22 mouse cellular contexts compared by ENCODE assay signal in genomic region chr7:129606291-129606690, GRCm38 (mm10). TPM values are rescaled to one million over a fixed set of nuclear protein-coding genes. Genes with fewer than 3 reads are reported as not detected.
DNase-seq lines count a peak whose midpoint lies in the region; ATAC-seq lines count a peak whose summit lies in the region.
"Had no signal": no experiment of that assay in that cellular context is flagged by ENCODE, and none has a peak within 500 bp of the region (broad histone marks: within the 10 kb centered on the region; RNA-seq: fewer than 3 reads in every experiment).

No protein-coding gene starts in this region.

- H3K27ac ChIP-seq in midbrain, embryonic 11.5 days (ENCODE audit: low read depth, low read length): no peak overlapping the region
- H3K27ac ChIP-seq in midbrain, embryonic 15.5 days: no peak overlapping the region
- H3K27ac ChIP-seq in limb, embryonic 10.5 days: no peak overlapping the region

- intact Hi-C loops in left cerebral cortex, postnatal 25 days (cut with DNase I): no loop called here

- peaks cover 16% of the 10 kb centered on the region for H3K36me3 ChIP-seq in midbrain, embryonic 11.5 days (ENCODE audit: control insufficient read depth, insufficient read depth, low read length)
- H3K36me3 ChIP-seq in midbrain, embryonic 15.5 days (replicated peaks): peaks cover 64% of the 10 kb centered on the region
- peaks cover 95% of the 10 kb centered on the region for H3K36me3 ChIP-seq in limb, embryonic 10.5 days

- H3K9me3 ChIP-seq in midbrain, embryonic 11.5 days (ENCODE audit: control insufficient read depth, low read length): no peaks in the 10 kb centered on the region
- no peaks in the 10 kb centered on the region for H3K9me3 ChIP-seq in midbrain, embryonic 15.5 days
- H3K9me3 ChIP-seq in limb, embryonic 10.5 days (replicated peaks): no peaks in the 10 kb centered on the region
- H3K9me3 ChIP-seq: G1E had no signal

- H3K4me2 ChIP-seq in midbrain, embryonic 11.5 days: no peak overlapping the region
- no peak overlapping the region for H3K4me2 ChIP-seq in midbrain, embryonic 15.5 days

- no peaks in the 10 kb centered on the region for H3K27me3 ChIP-seq in midbrain, embryonic 11.5 days (ENCODE audit: control insufficient read depth, insufficient read depth, low read length)
- no peaks in the 10 kb centered on the region for H3K27me3 ChIP-seq in midbrain, embryonic 15.5 days (replicated peaks)
- no peaks in the 10 kb centered on the region for H3K27me3 ChIP-seq in limb, embryonic 10.5 days (ENCODE audit: low read depth, poor library complexity, severe bottlenecking)
- H3K27me3 ChIP-seq: CH12.LX, Patski had no signal

- 92% methylated on average over 8 of the region's 8 CpGs for WGBS in midbrain, embryonic 11.5 days
- WGBS in midbrain, embryonic 15.5 days: 94% methylated on average over 8 of the region's 8 CpGs
- 95% methylated on average over 8 of the region's 8 CpGs for WGBS in limb, embryonic 10.5 days

- H3K9ac ChIP-seq in midbrain, embryonic 11.5 days (ENCODE audit: low read length): no peak overlapping the region
- H3K9ac ChIP-seq in midbrain, embryonic 15.5 days: no peak overlapping the region

- H3K4me3 ChIP-seq in midbrain, embryonic 11.5 days (ENCODE audit: low read depth, low read length): no peak overlapping the region
- no peak overlapping the region for H3K4me3 ChIP-seq in midbrain, embryonic 15.5 days
- no peak overlapping the region for H3K4me3 ChIP-seq in limb, embryonic 10.5 days

- peak; percentile 51 for DNase-seq in midbrain, embryonic 11.5 days (ENCODE audit: low spot score, missing footprints)
- peak; percentile 91 for DNase-seq in fat pad, adult 2 months (ENCODE audit: extremely low read depth, low read depth, low spot score)
- peak; percentile 90 for DNase-seq in gonadal fat pad, adult 2 months (ENCODE audit: low read depth)
- DNase-seq in limb, embryonic 10.5 days (ENCODE audit: low spot score): no peak
- no peak for DNase-seq in left cerebral cortex, postnatal 25 days (ENCODE audit: low spot score in 2 of 2)
- DNase-seq: adrenal gland, adult 2 months; adrenal gland, adult 8-10 months; adrenal gland, postnatal 10 days; adrenal gland, postnatal 14 days; adrenal gland, postnatal 25 days; adrenal gland, postnatal 36 days; B cell, adult 2 months; cerebellum, adult 11 months; cerebellum, adult 11-12 months; cerebellum, adult 18-20 months had no signal

- ATAC-seq in midbrain, embryonic 11.5 days (ENCODE audit: low FRiP score): no peak
- no peak for ATAC-seq in midbrain, embryonic 15.5 days (replicated peaks)
- ATAC-seq in megakaryocyte, adult 5-6 weeks (ENCODE audit: poor library complexity, severe bottlenecking): peak; percentile 17; the same call in 1 of the 2 replicates
- no peak for ATAC-seq in activated CD4-positive, CD25-positive, alpha-beta regulatory T cell, adult 4 months
- ATAC-seq: CD4-positive, CD25-positive, alpha-beta regulatory T cell, adult 4 months; Patski had no signal

- H3K4me1 ChIP-seq in midbrain, embryonic 11.5 days (ENCODE audit: control insufficient read depth, insufficient read depth, low read length): no peaks in the 10 kb centered on the region
- H3K4me1 ChIP-seq in midbrain, embryonic 15.5 days: no peaks in the 10 kb centered on the region
- no peaks in the 10 kb centered on the region for H3K4me1 ChIP-seq in limb, embryonic 10.5 days

RNA-seq across cellular contexts. Expression of gene Wdr11, which starts 14.6 kb away (rescaled TPM):
- 37.6 and 39.9 TPM in 2 replicates for polyA plus RNA-seq in midbrain, embryonic 11.5 days (2014; fragmentation: Nextera tagmentation; extraction: Ambion mirVana)
- polyA plus RNA-seq in midbrain, embryonic 15.5 days (2015; fragmentation: Nextera tagmentation; extraction: Ambion mirVana): 37.1 and 40.3 TPM in 2 replicates
- polyA plus RNA-seq in gonadal fat pad, adult 2 months (2012; rRNA removed): 26.7 and 43.3 TPM in 2 replicates
- 24.9 and 30.9 TPM in 2 replicates for total RNA-seq in megakaryocyte, adult 5-6 weeks (2015)
- 24.2 and 27.9 TPM in 2 replicates for total RNA-seq in megakaryocyte, adult 5-6 weeks (2017)
- polyA plus RNA-seq in limb, embryonic 10.5 days (2016; fragmentation: Nextera tagmentation; extraction: Ambion mirVana): 38.9 and 47.4 TPM in 2 replicates
- 10 to 100 TPM; 19.4 to 24.6 TPM for polyA plus RNA-seq in activated CD4-positive, CD25-positive, alpha-beta regulatory T cell, adult 4 months (2017; shearing (Covaris generic))
- 10 to 100 TPM; 41.1 to 41.9 TPM for total RNA-seq in left cerebral cortex, postnatal 25 days (2021)

Comparison
In these comparisons a context has a peak if more than half of its experiments do, and no peak if none do; other contexts are left out.
1. DNase-seq: peak in midbrain, embryonic 11.5 days (single experiment), fat pad, adult 2 months (single experiment) and gonadal fat pad, adult 2 months (single experiment); none in limb, embryonic 10.5 days (single experiment) and left cerebral cortex, postnatal 25 days (0 of 2).